Mouse (Mus musculus) liver, embryonic 15.5 days (tissue): ENCODE data around the gene Malrd1. TPM values are rescaled to one million over a fixed set of nuclear protein-coding genes. Genes with fewer than 3 reads are reported as not detected.

Experiments
- ATAC-seq: fragments of 200-750 bp; cut with Nextera tagmentation; 2 replicates; pipeline ENCODE4 v1.8.0; 2017; ENCODE audit warnings: moderate number of reproducible peaks, mild to moderate bottlenecking, moderate library complexity; ENCODE audit not compliant: insufficient read depth
- H3K27ac ChIP-seq: fragments of 300-500 bp; sonication (generic); replicated peaks from 2 replicates; pipeline ENCODE4 v1.5.1; 2015; ENCODE audit warnings: mild to moderate bottlenecking, inconsistent platforms
- H3K27me3 ChIP-seq: fragments of 300-500 bp; sonication (generic); 2 replicates; pipeline ENCODE4 v1.6.1; 2015; ENCODE audit warnings: mild to moderate bottlenecking, inconsistent platforms
- H3K36me3 ChIP-seq: fragments of 300-500 bp; sonication (generic); replicated peaks from 2 replicates; pipeline ENCODE4 v1.6.1; 2015; ENCODE audit warnings: moderate library complexity, mild to moderate bottlenecking, inconsistent platforms
- H3K4me1 ChIP-seq: fragments of 300-500 bp; sonication (generic); replicated peaks from 2 replicates; pipeline ENCODE4 v1.6.1; 2015; ENCODE audit warnings: inconsistent platforms
- H3K4me2 ChIP-seq: fragments of 300-500 bp; sonication (generic); 2 replicates; pipeline ENCODE4 v1.6.1; 2015; ENCODE audit warnings: moderate library complexity, mild to moderate bottlenecking, inconsistent platforms
- H3K4me3 ChIP-seq: fragments of 300-500 bp; sonication (generic); replicated peaks from 2 replicates; pipeline ENCODE4 v1.5.1; 2015; ENCODE audit warnings: mild to moderate bottlenecking, inconsistent platforms
- H3K9ac ChIP-seq: fragments of 300-500 bp; sonication (generic); 2 replicates; pipeline ENCODE4 v1.6.1; 2015; ENCODE audit warnings: moderate library complexity, mild to moderate bottlenecking, inconsistent platforms
- H3K9me3 ChIP-seq: fragments of 300-500 bp; sonication (generic); replicated peaks from 2 replicates; pipeline ENCODE4 v1.6.1; 2016; ENCODE audit warnings: inconsistent platforms
- WGBS: fragments of 180-500 bp; shearing (Covaris S2); methylation state at CpG from one replicate; pipeline ENCODE4 v1.1.7; 2015; ENCODE audit warnings: mixed read lengths; ENCODE audit not compliant: insufficient replicate concordance; 5-methylcytosine and 5-hydroxymethylcytosine counted together
- polyA plus RNA-seq: library from polyadenylated mRNA; unstranded; fragments of >200 nt; fragmentation: Nextera tagmentation; extraction: Ambion mirVana; gene quantifications from 2 replicates; pipeline ENCODE4 v1.2.1, GENCODE M21; 2015

The Malrd1 gene
- polyA plus RNA-seq, 1 experiment from 2014 or later: not detected

GRCm38 (mm10) chr2:16031559-16031958, 505.3 kb downstream of the Malrd1 start:
- Histone ChIP-seq H3K4me2 (no peak overlapping the region), H3K36me3 (no peaks in the 10 kb centered on the region), H3K27ac (no peak overlapping the region), H3K9me3 (no peaks in the 10 kb centered on the region), H3K4me1 (no peaks in the 10 kb centered on the region), H3K9ac (no peak overlapping the region), H3K27me3 (no peaks in the 10 kb centered on the region), H3K4me3 (no peak overlapping the region)
- no peak for ATAC-seq
- 49% methylated on average over 4 of the region's 4 CpGs for WGBS

GRCm38 (mm10) chr2:16032804-16033203, 506.5 kb downstream of the Malrd1 start:
- Histone ChIP-seq H3K4me2 (no peak overlapping the region), H3K9ac (no peak overlapping the region), H3K4me3 (no peak overlapping the region), H3K27ac (no peak overlapping the region), H3K36me3 (no peaks in the 10 kb centered on the region), H3K4me1 (no peaks in the 10 kb centered on the region), H3K9me3 (no peaks in the 10 kb centered on the region), H3K27me3 (no peaks in the 10 kb centered on the region)
- no peak for ATAC-seq
- WGBS: 45% methylated on average over 3 of the region's 3 CpGs

GRCm38 (mm10) chr2:16110696-16111095, 584.4 kb downstream of the Malrd1 start:
- 45% methylated on average over 3 of the region's 3 CpGs for WGBS
- Histone ChIP-seq H3K4me2 (no peak overlapping the region), H3K27me3 (no peaks in the 10 kb centered on the region), H3K27ac (no peak overlapping the region), H3K9me3 (no peaks in the 10 kb centered on the region), H3K36me3 (no peaks in the 10 kb centered on the region), H3K4me1 (no peaks in the 10 kb centered on the region), H3K4me3 (no peak overlapping the region), H3K9ac (no peak overlapping the region)
- no peak for ATAC-seq

- H3K4me3 ChIP-seq: no peak overlapping the region
- H3K9ac ChIP-seq: no peak overlapping the region
- no peak overlapping the region for H3K27ac ChIP-seq
- no peak for ATAC-seq
- no peaks in the 10 kb centered on the region for H3K36me3 ChIP-seq
- no peak overlapping the region for H3K4me2 ChIP-seq
- H3K4me1 ChIP-seq: no peaks in the 10 kb centered on the region
- H3K9me3 ChIP-seq: no peaks in the 10 kb centered on the region
- 34% methylated on average over 2 of the region's 2 CpGs for WGBS
- H3K27me3 ChIP-seq: no peaks in the 10 kb centered on the region
These were observed 587.1 kb downstream of the Malrd1 start for GRCm38 (mm10) chr2:16113333-16113732.

GRCm38 (mm10) chr2:16147999-16148398, 621.7 kb downstream of the Malrd1 start:
- Histone ChIP-seq H3K4me3 (no peak overlapping the region), H3K27ac (no peak overlapping the region), H3K36me3 (no peaks in the 10 kb centered on the region), H3K9me3 (no peaks in the 10 kb centered on the region), H3K4me2 (no peak overlapping the region), H3K27me3 (no peaks in the 10 kb centered on the region), H3K9ac (no peak overlapping the region), H3K4me1 (no peaks in the 10 kb centered on the region)
- no peak for ATAC-seq
- WGBS: 31% methylated on average over 1 of the region's 1 CpGs

- Histone ChIP-seq H3K9me3 (no peaks in the 10 kb centered on the region), H3K9ac (no peak overlapping the region), H3K36me3 (no peaks in the 10 kb centered on the region), H3K27ac (no peak overlapping the region), H3K4me3 (no peak overlapping the region), H3K4me1 (no peaks in the 10 kb centered on the region), H3K27me3 (no peaks in the 10 kb centered on the region), H3K4me2 (no peak overlapping the region)
- no peak for ATAC-seq
These were observed 626.3 kb downstream of the Malrd1 start for GRCm38 (mm10) chr2:16152623-16153022.

GRCm38 (mm10) chr2:16163246-16163989, 637.1 kb downstream of the Malrd1 start:
- Histone ChIP-seq H3K9me3 (no peaks in the 10 kb centered on the region), H3K4me3 (no peak overlapping the region), H3K36me3 (no peaks in the 10 kb centered on the region), H3K27ac (no peak overlapping the region), H3K4me1 (no peaks in the 10 kb centered on the region), H3K27me3 (no peaks in the 10 kb centered on the region), H3K9ac (no peak overlapping the region), H3K4me2 (no peak overlapping the region)
- ATAC-seq: no peak
- 61% methylated on average over 5 of the region's 5 CpGs for WGBS

GRCm38 (mm10) chr2:16168611-16169010, 642.3 kb downstream of the Malrd1 start:
- no peak overlapping the region for H3K27ac ChIP-seq
- H3K4me2 ChIP-seq: no peak overlapping the region
- ATAC-seq: no peak
- H3K4me3 ChIP-seq: no peak overlapping the region
- no peaks in the 10 kb centered on the region for H3K4me1 ChIP-seq
- 60% methylated on average over 2 of the region's 2 CpGs for WGBS
- no peak overlapping the region for H3K9ac ChIP-seq
- H3K9me3 ChIP-seq: no peaks in the 10 kb centered on the region
- H3K36me3 ChIP-seq: no peaks in the 10 kb centered on the region
- no peaks in the 10 kb centered on the region for H3K27me3 ChIP-seq

- H3K4me2 ChIP-seq: no peak overlapping the region
- no peaks in the 10 kb centered on the region for H3K4me1 ChIP-seq
- no peak overlapping the region for H3K9ac ChIP-seq
- no peaks in the 10 kb centered on the region for H3K36me3 ChIP-seq
- no peaks in the 10 kb centered on the region for H3K27me3 ChIP-seq
- no peak for ATAC-seq
- H3K9me3 ChIP-seq: no peaks in the 10 kb centered on the region
- H3K27ac ChIP-seq: no peak overlapping the region
- no peak overlapping the region for H3K4me3 ChIP-seq
These were observed 645.8 kb downstream of the Malrd1 start for GRCm38 (mm10) chr2:16172086-16172485.

- H3K9me3 ChIP-seq: no peaks in the 10 kb centered on the region
- H3K9ac ChIP-seq: no peak overlapping the region
- no peaks in the 10 kb centered on the region for H3K4me1 ChIP-seq
- H3K4me3 ChIP-seq: no peak overlapping the region
- H3K4me2 ChIP-seq: no peak overlapping the region
- no peak for ATAC-seq
- no peaks in the 10 kb centered on the region for H3K36me3 ChIP-seq
- 28% methylated on average over 2 of the region's 2 CpGs for WGBS
- no peak overlapping the region for H3K27ac ChIP-seq
- H3K27me3 ChIP-seq: no peaks in the 10 kb centered on the region
These were observed 647.1 kb downstream of the Malrd1 start for GRCm38 (mm10) chr2:16173355-16173754.

- Histone ChIP-seq H3K4me3 (no peak overlapping the region), H3K36me3 (no peaks in the 10 kb centered on the region), H3K9ac (no peak overlapping the region), H3K27me3 (no peaks in the 10 kb centered on the region), H3K4me1 (no peaks in the 10 kb centered on the region), H3K27ac (no peak overlapping the region), H3K9me3 (no peaks in the 10 kb centered on the region), H3K4me2 (no peak overlapping the region)
- no peak for ATAC-seq
- WGBS: 42% methylated on average over 2 of the region's 2 CpGs
These were observed 655.9 kb downstream of the Malrd1 start for GRCm38 (mm10) chr2:16182140-16182539.

- H3K9ac ChIP-seq: no peak overlapping the region
- no peaks in the 10 kb centered on the region for H3K36me3 ChIP-seq
- H3K9me3 ChIP-seq: no peaks in the 10 kb centered on the region
- H3K27ac ChIP-seq: no peak overlapping the region
- H3K4me2 ChIP-seq: no peak overlapping the region
- no peaks in the 10 kb centered on the region for H3K4me1 ChIP-seq
- H3K27me3 ChIP-seq: no peaks in the 10 kb centered on the region
- WGBS: 60% methylated on average over 2 of the region's 2 CpGs
- H3K4me3 ChIP-seq: no peak overlapping the region
- no peak for ATAC-seq
These were observed 656.9 kb downstream of the Malrd1 start for GRCm38 (mm10) chr2:16183158-16183557.
